Mouse (Mus musculus) lung, adult 2 months (tissue): ENCODE data around the gene Slc35a2.

Source experiments
- CTCF ChIP-seq: fragments of 200-500 bp; IDR thresholded peaks from 2 replicates; pipeline ENCODE4 v1.5.1; 2011; ENCODE audit warnings: mild to moderate bottlenecking, low read length, control low read depth; ENCODE audit not compliant: insufficient read depth
- POLR2A ChIP-seq: fragments of 200-500 bp; IDR thresholded peaks from 2 replicates; pipeline ENCODE4 v1.6.1; 2011; ENCODE audit warnings: low read depth, mild to moderate bottlenecking, control low read depth, low read length, borderline replicate concordance; ENCODE audit errors: extremely low read depth

GRCm38 (mm10) chrX:7937667-7938066 lies 53.8 kb downstream of the Slc35a2 start:
- TF ChIP-seq CTCF (no peak), POLR2A (no peak)
